Mouse (Mus musculus): ENCODE measurements around the gene Morn1.

Morn1 gene

GRCm38 (mm10) chr4:155163685-155164084 is 77.3 kb downstream of the Morn1 start:
- DNase-seq = no peak

GRCm38 (mm10) chr4:155164550-155164949 is 78.2 kb downstream of the Morn1 start:
- DNase-seq = peak; percentile 89 to 90

GRCm38 (mm10) chr4:155165861-155166260 is 79.5 kb downstream of the Morn1 start:
- no peak for DNase-seq

- no peak for DNase-seq
Observed at GRCm38 (mm10) chr4:155168835-155169252, 82.5 kb downstream of the Morn1 start.

- no peak for DNase-seq
Observed at GRCm38 (mm10) chr4:155170614-155171212, 84.3 kb downstream of the Morn1 start.

GRCm38 (mm10) chr4:155171961-155172533 is 85.7 kb downstream of the Morn1 start:
- DNase-seq = no peak

GRCm38 (mm10) chr4:155172909-155173821 is 86.8 kb downstream of the Morn1 start:
- DNase-seq = peak; percentile 97 to 98

- DNase-seq = no peak
Observed at GRCm38 (mm10) chr4:155173822-155174785, 87.7 kb downstream of the Morn1 start.

GRCm38 (mm10) chr4:155176210-155176609 is 89.8 kb downstream of the Morn1 start:
- no peak for DNase-seq

- DNase-seq = peak; percentile 60 to 85
Observed at GRCm38 (mm10) chr4:155178274-155178673, 91.9 kb downstream of the Morn1 start.

- DNase-seq = no peak
Observed at GRCm38 (mm10) chr4:155178981-155179512, 92.7 kb downstream of the Morn1 start.

- no peak for DNase-seq
Observed at GRCm38 (mm10) chr4:155183201-155183600, 96.8 kb downstream of the Morn1 start.

GRCm38 (mm10) chr4:155184248-155185070 is 98.1 kb downstream of the Morn1 start:
- no peak for DNase-seq

GRCm38 (mm10) chr4:155185845-155186244 is 99.5 kb downstream of the Morn1 start:
- DNase-seq = peak in 1 of 2 experiments; percentile 64

GRCm38 (mm10) chr4:155187192-155187674 is 100.9 kb downstream of the Morn1 start:
- peak in 1 of 2 experiments; percentile 65 for DNase-seq

- peak; percentile 74 to 87 for DNase-seq
Observed at GRCm38 (mm10) chr4:155188341-155188740, 102.0 kb downstream of the Morn1 start.

- no peak for DNase-seq
Observed at GRCm38 (mm10) chr4:155188803-155189202, 102.4 kb downstream of the Morn1 start.

GRCm38 (mm10) chr4:155189711-155190139 is 103.3 kb downstream of the Morn1 start:
- DNase-seq = peak; percentile 59 to 74

GRCm38 (mm10) chr4:155190275-155190674 is 103.9 kb downstream of the Morn1 start:
- DNase-seq = no peak
